Mouse (Mus musculus) neural tube, embryonic 14.5 days (tissue): ENCODE results near the gene Tent5b. TPM values are rescaled to one million over a fixed set of nuclear protein-coding genes. Genes with fewer than 3 reads are reported as not detected.

Experiments
- ATAC-seq: fragments of 200-750 bp; cut with Nextera tagmentation; 2 replicates; pipeline ENCODE4 v1.8.0; 2017; ENCODE audit warnings: low read depth, mild to moderate bottlenecking, moderate TSS enrichment, moderate library complexity
- H3K27ac ChIP-seq: fragments of 300-500 bp; sonication (generic); 2 replicates; pipeline ENCODE4 v1.5.1; 2014; ENCODE audit warnings: low read depth, mild to moderate bottlenecking, control low read depth, low read length, moderate library complexity, mixed read lengths
- H3K27me3 ChIP-seq: fragments of 300-500 bp; sonication (generic); 2 replicates; pipeline ENCODE4 v1.6.1; 2014; ENCODE audit warnings: low read length; ENCODE audit not compliant: control insufficient read depth, insufficient read depth
- H3K36me3 ChIP-seq: fragments of 300-500 bp; sonication (generic); 2 replicates; pipeline ENCODE4 v1.6.1; 2014; ENCODE audit warnings: low read length, mixed read lengths; ENCODE audit not compliant: control insufficient read depth, insufficient read depth
- H3K4me1 ChIP-seq: fragments of 300-500 bp; sonication (generic); 2 replicates; pipeline ENCODE4 v1.6.1; 2014; ENCODE audit warnings: low read length; ENCODE audit not compliant: control insufficient read depth, insufficient read depth
- H3K4me2 ChIP-seq: fragments of 300-500 bp; sonication (generic); 2 replicates; pipeline ENCODE4 v1.6.1; 2014; ENCODE audit warnings: mild to moderate bottlenecking, low read depth, low read length, control low read depth
- H3K4me3 ChIP-seq: fragments of 300-500 bp; sonication (generic); 2 replicates; pipeline ENCODE4 v1.5.1; 2014; ENCODE audit warnings: low read depth, low read length, control low read depth, mixed read lengths
- H3K9ac ChIP-seq: fragments of 300-500 bp; sonication (generic); replicated peaks from 2 replicates; pipeline ENCODE4 v1.6.1; 2014; ENCODE audit warnings: low read depth, mild to moderate bottlenecking, control low read depth, low read length, mixed read lengths
- H3K9me3 ChIP-seq: fragments of 300-500 bp; sonication (generic); 2 replicates; pipeline ENCODE4 v1.6.1; 2016; ENCODE audit warnings: low read length; ENCODE audit not compliant: control insufficient read depth
- WGBS: fragments of 180-500 bp; shearing (Covaris S2); extraction: QIAGEN DNeasy Blood & Tissue Kit; methylation state at CpG from one replicate; pipeline ENCODE4 v1.1.7; 2014; 5-methylcytosine and 5-hydroxymethylcytosine counted together
- polyA plus RNA-seq: library from polyadenylated mRNA; unstranded; fragments of >200 nt; fragmentation: Nextera tagmentation; extraction: Ambion mirVana; gene quantifications from 2 replicates; pipeline ENCODE4 v1.2.1, GENCODE M21; 2014

The Tent5b gene
- polyA plus RNA-seq, 1 experiment from 2014 or later = not detected

- Histone ChIP-seq H3K9me3 (no peaks in the 10 kb centered on the region), H3K4me1 (0 out of 2 replicates have a peak, but pooled peaks cover 3% of the 10 kb centered on the region), H3K9ac (no peak overlapping the region), H3K36me3 (no peaks in the 10 kb centered on the region), H3K27me3 (no peaks in the 10 kb centered on the region), H3K4me2 (no peak overlapping the region), H3K4me3 (no peak overlapping the region), H3K27ac (no peak overlapping the region)
- 91% methylated on average over 5 of the region's 5 CpGs for WGBS
- ATAC-seq = no peak
Measured at GRCm38 (mm10) chr4:133445727-133446126, 34.2 kb upstream of the Tent5b start.

GRCm38 (mm10) chr4:133447366-133447765 is 32.6 kb upstream of the Tent5b start:
- no peak overlapping the region for H3K27ac ChIP-seq
- no peak for ATAC-seq
- 0 out of 2 replicates have a peak, but pooled peaks cover 3% of the 10 kb centered on the region for H3K4me1 ChIP-seq
- no peak overlapping the region for H3K9ac ChIP-seq
- H3K36me3 ChIP-seq = no peaks in the 10 kb centered on the region
- H3K27me3 ChIP-seq = no peaks in the 10 kb centered on the region
- H3K9me3 ChIP-seq = no peaks in the 10 kb centered on the region
- WGBS = 59% methylated on average over 5 of the region's 5 CpGs
- H3K4me3 ChIP-seq = no peak overlapping the region
- H3K4me2 ChIP-seq = no peak overlapping the region

DNA sequence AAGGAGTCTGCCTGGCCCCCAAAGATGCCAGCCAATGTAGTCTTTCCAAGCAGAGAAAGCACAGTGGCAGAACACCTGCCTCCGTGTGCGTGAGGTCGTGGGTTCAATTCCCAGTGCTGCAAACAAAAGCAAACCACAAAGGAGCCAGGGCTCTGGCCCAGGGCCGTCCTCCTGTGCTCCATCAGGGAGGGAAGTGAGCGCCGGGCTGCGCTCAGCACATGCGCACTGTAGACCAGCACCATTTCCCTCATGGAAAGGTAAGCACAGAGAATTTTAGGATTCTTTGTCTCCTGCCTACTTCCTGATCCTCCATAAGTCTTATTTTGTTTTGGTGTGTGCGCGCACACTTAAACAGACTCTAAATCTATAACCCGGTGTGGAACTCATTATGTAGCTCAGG is 32.0 kb upstream of the Tent5b start:
- Histone ChIP-seq H3K4me3 (no peak overlapping the region), H3K9ac (no peak overlapping the region), H3K36me3 (no peaks in the 10 kb centered on the region), H3K9me3 (no peaks in the 10 kb centered on the region), H3K4me1 (0 out of 2 replicates have a peak, but pooled peaks cover 3% of the 10 kb centered on the region), H3K27ac (no peak overlapping the region), H3K27me3 (no peaks in the 10 kb centered on the region), H3K4me2 (no peak overlapping the region)
- no peak for ATAC-seq
- 78% methylated on average over 11 of the region's 11 CpGs for WGBS

- Histone ChIP-seq H3K4me3 (no peak overlapping the region), H3K4me2 (no peak overlapping the region), H3K27me3 (no peaks in the 10 kb centered on the region), H3K9ac (no peak overlapping the region), H3K9me3 (no peaks in the 10 kb centered on the region), H3K4me1 (0 out of 2 replicates have a peak, but pooled peaks cover 3% of the 10 kb centered on the region), H3K36me3 (no peaks in the 10 kb centered on the region), H3K27ac (no peak overlapping the region)
- ATAC-seq = no peak
- 39% methylated on average over 8 of the region's 8 CpGs for WGBS
Measured at GRCm38 (mm10) chr4:133448708-133449388, 31.1 kb upstream of the Tent5b start.

- Histone ChIP-seq H3K4me2 (peak overlapping the region; percentile 17; the same call in 1 of the 2 replicates), H3K36me3 (no peaks in the 10 kb centered on the region), H3K27me3 (no peaks in the 10 kb centered on the region), H3K27ac (no peak overlapping the region), H3K4me3 (no peak overlapping the region), H3K9me3 (no peaks in the 10 kb centered on the region), H3K4me1 (0 out of 2 replicates have a peak, but pooled peaks cover 3% of the 10 kb centered on the region), H3K9ac (no peak overlapping the region)
- WGBS = 15% methylated on average over 13 of the region's 13 CpGs
- ATAC-seq = no peak
Measured at GRCm38 (mm10) chr4:133449726-133450125, 30.2 kb upstream of the Tent5b start.

- no peaks in the 10 kb centered on the region for H3K27me3 ChIP-seq
- no peak overlapping the region for H3K4me2 ChIP-seq
- no peak overlapping the region for H3K27ac ChIP-seq
- 8% methylated on average over 10 of the region's 10 CpGs for WGBS
- no peak overlapping the region for H3K4me3 ChIP-seq
- no peak for ATAC-seq
- H3K36me3 ChIP-seq = no peaks in the 10 kb centered on the region
- no peaks in the 10 kb centered on the region for H3K9me3 ChIP-seq
- H3K9ac ChIP-seq = no peak overlapping the region
- 0 out of 2 replicates have a peak, but pooled peaks cover 3% of the 10 kb centered on the region for H3K4me1 ChIP-seq
Measured at GRCm38 (mm10) chr4:133451536-133451935, 28.4 kb upstream of the Tent5b start.

DNA sequence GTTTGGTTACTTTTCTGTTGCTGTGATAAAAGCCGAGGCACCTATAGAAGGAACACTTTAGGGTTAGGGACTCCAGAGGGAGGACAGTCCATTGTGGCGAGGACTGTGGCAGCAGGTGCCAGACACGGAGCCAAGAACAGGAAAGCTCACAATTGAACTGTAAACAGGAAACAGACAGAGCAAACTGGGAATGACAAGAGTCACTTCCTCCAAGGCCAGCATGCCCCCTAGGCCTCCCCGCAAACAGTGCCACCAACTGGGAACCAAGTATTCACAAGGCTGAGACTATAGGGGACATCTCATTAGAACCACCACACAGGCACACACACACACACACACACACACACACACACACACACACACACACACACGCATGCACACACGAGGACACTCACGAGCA is 27.5 kb upstream of the Tent5b start:
- 70% methylated on average over 4 of the region's 7 CpGs for WGBS

GRCm38 (mm10) chr4:133458044-133458443 is 21.9 kb upstream of the Tent5b start:
- H3K27me3 ChIP-seq = no peaks in the 10 kb centered on the region
- no peaks in the 10 kb centered on the region for H3K4me1 ChIP-seq
- H3K9ac ChIP-seq = no peak overlapping the region
- no peak overlapping the region for H3K27ac ChIP-seq
- no peaks in the 10 kb centered on the region for H3K36me3 ChIP-seq
- no peak overlapping the region for H3K4me2 ChIP-seq
- ATAC-seq = no peak
- H3K9me3 ChIP-seq = no peaks in the 10 kb centered on the region
- 75% methylated on average over 3 of the region's 3 CpGs for WGBS
- H3K4me3 ChIP-seq = no peak overlapping the region

More for the DNA sequence above, 27.5 kb upstream of the Tent5b start:
- Histone ChIP-seq H3K4me2 (no peak overlapping the region), H3K4me3 (no peak overlapping the region), H3K27me3 (no peaks in the 10 kb centered on the region), H3K36me3 (no peaks in the 10 kb centered on the region), H3K27ac (no peak overlapping the region), H3K9me3 (no peaks in the 10 kb centered on the region), H3K4me1 (0 out of 2 replicates have a peak, but pooled peaks cover 3% of the 10 kb centered on the region), H3K9ac (no peak overlapping the region)
- ATAC-seq = no peak

- no peak overlapping the region for H3K9ac ChIP-seq
- H3K4me1 ChIP-seq = no peaks in the 10 kb centered on the region
- H3K27me3 ChIP-seq = no peaks in the 10 kb centered on the region
- H3K9me3 ChIP-seq = no peaks in the 10 kb centered on the region
- no peak overlapping the region for H3K27ac ChIP-seq
- no peak for ATAC-seq
- H3K4me3 ChIP-seq = no peak overlapping the region
- H3K4me2 ChIP-seq = no peak overlapping the region
- WGBS = 82% methylated on average over 1 of the region's 1 CpGs
- H3K36me3 ChIP-seq = no peaks in the 10 kb centered on the region
Measured at GRCm38 (mm10) chr4:133460006-133460405, 19.9 kb upstream of the Tent5b start.
